Mouse (Mus musculus) limb, embryonic 10.5 days (tissue): ENCODE data around the gene Pclaf. TPM values are rescaled to one million over a fixed set of nuclear protein-coding genes. Genes with fewer than 3 reads are reported as not detected.

Source experiments
- DNase-seq: peaks from one replicate; pipeline ENCODE4 v3.0.0-alpha.2; 2017; ENCODE audit warnings: low spot score
- H3K27ac ChIP-seq: fragments of 300-500 bp; sonication (generic); 2 replicates; pipeline ENCODE4 v1.5.1; 2016; ENCODE audit warnings: mild to moderate bottlenecking
- H3K27me3 ChIP-seq: fragments of 300-500 bp; sonication (generic); 2 replicates; pipeline ENCODE4 v1.6.1; 2016; ENCODE audit warnings: low read depth, mild to moderate bottlenecking; ENCODE audit not compliant: poor library complexity, severe bottlenecking
- H3K36me3 ChIP-seq: fragments of 300-500 bp; sonication (generic); 2 replicates; pipeline ENCODE4 v1.6.1; 2016; ENCODE audit warnings: mild to moderate bottlenecking, moderate library complexity
- H3K4me1 ChIP-seq: fragments of 300-500 bp; sonication (generic); 2 replicates; pipeline ENCODE4 v1.6.1; 2016
- H3K4me3 ChIP-seq: fragments of 300-500 bp; sonication (generic); 2 replicates; pipeline ENCODE4 v1.5.1; 2016; ENCODE audit warnings: mild to moderate bottlenecking, moderate library complexity
- H3K9me3 ChIP-seq: fragments of 300-500 bp; sonication (generic); replicated peaks from 2 replicates; pipeline ENCODE4 v1.6.1; 2016; ENCODE audit warnings: mild to moderate bottlenecking
- WGBS: fragments of 180-500 bp; shearing (Covaris S2); methylation state at CpG from one replicate; pipeline ENCODE4 v1.1.7; 2016; 5-methylcytosine and 5-hydroxymethylcytosine counted together
- polyA plus RNA-seq: library from polyadenylated mRNA; unstranded; fragments of >200 nt; fragmentation: Nextera tagmentation; extraction: Ambion mirVana; gene quantifications from 2 replicates; pipeline ENCODE4 v1.2.1, GENCODE M21; 2016

Gene Pclaf
- polyA plus RNA-seq, result 338 and 354 TPM in 2 replicates

- H3K27me3 ChIP-seq, result no peaks in the 10 kb centered on the region
- WGBS, result under 1% methylated on average over 21 of the region's 21 CpGs
- H3K9me3 ChIP-seq, result no peaks in the 10 kb centered on the region
Observed at GRCm38 (mm10) chr9:65890143-65890628, at the start of gene Pclaf. TSS of gene Pclaf (plus strand) at chr9:65890237.

GRCm38 (mm10) chr9:65844421-65845165, 45.4 kb upstream of the Pclaf start:
- 93% methylated on average over 7 of the region's 7 CpGs for WGBS
- peaks cover 9% of the 10 kb centered on the region for H3K36me3 ChIP-seq
- no peaks in the 10 kb centered on the region for H3K4me1 ChIP-seq
- H3K4me3 ChIP-seq, result no peak overlapping the region
- H3K27ac ChIP-seq, result no peak overlapping the region
- H3K27me3 ChIP-seq, result no peaks in the 10 kb centered on the region
- no peaks in the 10 kb centered on the region for H3K9me3 ChIP-seq
- no peak for DNase-seq

More at GRCm38 (mm10) chr9:65890143-65890628, at the start of gene Pclaf:
- Histone ChIP-seq H3K4me3 (peak within 1 kb of the TSS; percentile 79), H3K36me3 (peaks cover 37% of the 10 kb centered on the region), H3K27ac (peak within 1 kb of the TSS; percentile 93), H3K4me1 (peaks cover 18% of the 10 kb centered on the region)
- DNase-seq, result peak; percentile 82

- Histone ChIP-seq H3K27ac (no peak overlapping the region), H3K27me3 (no peaks in the 10 kb centered on the region), H3K36me3 (peaks cover 28% of the 10 kb centered on the region), H3K9me3 (no peaks in the 10 kb centered on the region), H3K4me1 (no peaks in the 10 kb centered on the region), H3K4me3 (no peak overlapping the region)
- no peak for DNase-seq
Observed at GRCm38 (mm10) chr9:65848154-65848553, 41.9 kb upstream of the Pclaf start.

- WGBS, result 52% methylated on average over 1 of the region's 1 CpGs
- Histone ChIP-seq H3K9me3 (no peaks in the 10 kb centered on the region), H3K36me3 (peaks cover 40% of the 10 kb centered on the region), H3K27ac (no peak overlapping the region), H3K4me1 (no peaks in the 10 kb centered on the region), H3K27me3 (no peaks in the 10 kb centered on the region), H3K4me3 (no peak overlapping the region)
- no peak for DNase-seq
Observed at GRCm38 (mm10) chr9:65850203-65850602, 39.8 kb upstream of the Pclaf start.

- Histone ChIP-seq H3K27me3 (no peaks in the 10 kb centered on the region), H3K36me3 (peaks cover 67% of the 10 kb centered on the region), H3K27ac (no peak overlapping the region), H3K4me3 (no peak overlapping the region), H3K9me3 (no peaks in the 10 kb centered on the region), H3K4me1 (no peaks in the 10 kb centered on the region)
- 56% methylated on average over 1 of the region's 1 CpGs for WGBS
- no peak for DNase-seq
Observed at GRCm38 (mm10) chr9:65859656-65860055, 30.4 kb upstream of the Pclaf start.

GRCm38 (mm10) chr9:65884564-65885315, 5.3 kb upstream of the Pclaf start:
- H3K36me3 ChIP-seq, result peaks cover 6% of the 10 kb centered on the region; the same call in 1 of the 2 replicates
- peak overlapping the region; percentile 76 for H3K4me3 ChIP-seq
- H3K27ac ChIP-seq, result peak overlapping the region; percentile 83
- peak; percentile 93 for DNase-seq
- no peaks in the 10 kb centered on the region for H3K9me3 ChIP-seq
- peaks cover 12% of the 10 kb centered on the region for H3K4me1 ChIP-seq
- no peaks in the 10 kb centered on the region for H3K27me3 ChIP-seq
- under 1% methylated on average over 37 of the region's 37 CpGs for WGBS

- Histone ChIP-seq H3K4me1 (peaks cover 14% of the 10 kb centered on the region), H3K27me3 (no peaks in the 10 kb centered on the region), H3K4me3 (peak overlapping the region; percentile 79), H3K36me3 (peaks cover 46% of the 10 kb centered on the region), H3K9me3 (no peaks in the 10 kb centered on the region), H3K27ac (peak overlapping the region; percentile 93)
- WGBS, result 4% methylated on average over 5 of the region's 5 CpGs
- DNase-seq, result peak; percentile 47
Observed at GRCm38 (mm10) chr9:65891126-65891525, 1.1 kb downstream of the Pclaf start.

GRCm38 (mm10) chr9:65896977-65897376, 6.9 kb downstream of the Pclaf start:
- Histone ChIP-seq H3K4me1 (peaks cover 6% of the 10 kb centered on the region), H3K4me3 (no peak overlapping the region), H3K27ac (no peak overlapping the region), H3K9me3 (no peaks in the 10 kb centered on the region), H3K27me3 (no peaks in the 10 kb centered on the region), H3K36me3 (peaks cover 99% of the 10 kb centered on the region)
- 93% methylated on average over 2 of the region's 2 CpGs for WGBS
- DNase-seq, result no peak

- 94% methylated on average over 3 of the region's 3 CpGs for WGBS
- DNase-seq, result no peak
- Histone ChIP-seq H3K4me1 (no peaks in the 10 kb centered on the region; the same call in 1 of the 2 replicates), H3K27me3 (no peaks in the 10 kb centered on the region), H3K4me3 (no peak overlapping the region), H3K36me3 (peaks cover 87% of the 10 kb centered on the region), H3K27ac (no peak overlapping the region), H3K9me3 (no peaks in the 10 kb centered on the region)
Observed at GRCm38 (mm10) chr9:65902879-65903278, 12.8 kb downstream of the Pclaf start.

GRCm38 (mm10) chr9:65903419-65903818, 13.4 kb downstream of the Pclaf start:
- Histone ChIP-seq H3K36me3 (peaks cover 82% of the 10 kb centered on the region), H3K27ac (no peak overlapping the region), H3K9me3 (no peaks in the 10 kb centered on the region), H3K4me1 (no peaks in the 10 kb centered on the region; the same call in 1 of the 2 replicates), H3K27me3 (no peaks in the 10 kb centered on the region), H3K4me3 (no peak overlapping the region)
- no peak for DNase-seq

- H3K36me3 ChIP-seq, result peaks cover 30% of the 10 kb centered on the region
- peak; percentile 92 for DNase-seq
- under 1% methylated on average over 38 of the region's 38 CpGs for WGBS
- H3K27me3 ChIP-seq, result no peaks in the 10 kb centered on the region
- H3K4me3 ChIP-seq, result peak within 1 kb of the TSS; percentile 93
- peak within 1 kb of the TSS; percentile 93 for H3K27ac ChIP-seq
- peaks cover 7% of the 10 kb centered on the region for H3K4me1 ChIP-seq
- H3K9me3 ChIP-seq, result no peaks in the 10 kb centered on the region
Observed at GRCm38 (mm10) chr9:65908394-65909300, 18.6 kb downstream of the Pclaf start, which contains the start of the genes Trip4 and Csnk1g1. TSS of gene Trip4 (minus strand) at chr9:65908794. TSS of gene Csnk1g1 (plus strand) at chr9:65908924.

- DNase-seq, result no peak
- Histone ChIP-seq H3K36me3 (peaks cover 23% of the 10 kb centered on the region), H3K4me1 (peaks cover 7% of the 10 kb centered on the region), H3K27me3 (no peaks in the 10 kb centered on the region), H3K27ac (peak overlapping the region; percentile 93), H3K9me3 (no peaks in the 10 kb centered on the region), H3K4me3 (peak overlapping the region; percentile 93)
- WGBS, result under 1% methylated on average over 34 of the region's 34 CpGs
Observed at GRCm38 (mm10) chr9:65909301-65909801, 19.3 kb downstream of the Pclaf start.
